Mouse (Mus musculus) liver, postnatal 0 days (tissue): ENCODE data around the gene Cdk6. TPM values are rescaled to one million over a fixed set of nuclear protein-coding genes. Genes with fewer than 3 reads are reported as not detected.
"Not testable (repeated sequence)": the region's sequence is repeated elsewhere in the genome, so short reads cannot be mapped to it uniquely, and the experiment has no call there.

Experiments
- ATAC-seq: fragments of 200-750 bp; cut with Nextera tagmentation; 2 replicates; pipeline ENCODE4 v1.8.0; 2017; ENCODE audit warnings: mild to moderate bottlenecking, moderate library complexity
- DNase-seq: peaks from one replicate; pipeline ENCODE4 v3.0.0-alpha.2; 2016
- H3K27ac ChIP-seq: fragments of 300-500 bp; sonication (generic); 2 replicates; pipeline ENCODE4 v1.5.1; 2014; ENCODE audit warnings: antibody characterized with exemption, moderate library complexity, mild to moderate bottlenecking, low read depth
- H3K27me3 ChIP-seq: fragments of 300-500 bp; sonication (generic); 2 replicates; pipeline ENCODE4 v1.6.1; 2014; ENCODE audit warnings: low read length, control low read depth, mixed read lengths; ENCODE audit not compliant: insufficient read depth
- H3K36me3 ChIP-seq: fragments of 300-500 bp; sonication (generic); replicated peaks from 2 replicates; pipeline ENCODE4 v1.6.1; 2014; ENCODE audit warnings: mild to moderate bottlenecking, control low read depth, low read length, moderate library complexity, mixed read lengths; ENCODE audit not compliant: insufficient read depth
- H3K4me1 ChIP-seq: fragments of 300-500 bp; sonication (generic); 2 replicates; pipeline ENCODE4 v1.6.1; 2014; ENCODE audit warnings: antibody characterized with exemption, mild to moderate bottlenecking, control low read depth; ENCODE audit not compliant: insufficient read depth
- H3K4me2 ChIP-seq: fragments of 300-500 bp; sonication (generic); 2 replicates; pipeline ENCODE4 v1.6.1; 2014; ENCODE audit warnings: low read depth, mild to moderate bottlenecking, low read length, moderate library complexity, mixed read lengths
- H3K4me3 ChIP-seq: fragments of 300-500 bp; sonication (generic); 2 replicates; pipeline ENCODE4 v1.5.1; 2014; ENCODE audit warnings: low read depth, low read length
- H3K9ac ChIP-seq: fragments of 300-500 bp; sonication (generic); replicated peaks from 2 replicates; pipeline ENCODE4 v1.6.1; 2014; ENCODE audit warnings: mild to moderate bottlenecking, moderate library complexity
- H3K9me3 ChIP-seq: fragments of 300-500 bp; sonication (generic); 2 replicates; pipeline ENCODE4 v1.6.1; 2016; ENCODE audit warnings: mild to moderate bottlenecking, control low read depth, low read length, mixed read lengths
- CTCF ChIP-seq: sonication (generic); IDR thresholded peaks from 2 replicates; pipeline ENCODE4 v1.5.1; 2016; ENCODE audit warnings: antibody characterized with exemption, low read depth
- EP300 ChIP-seq: IDR thresholded peaks from 2 replicates; pipeline ENCODE4 v1.6.1; 2016; ENCODE audit warnings: antibody characterized with exemption, low read depth, mild to moderate bottlenecking
- WGBS: fragments of 180-500 bp; shearing (Covaris S2); extraction: QIAGEN DNeasy Blood & Tissue Kit; methylation state at CpG from one replicate; pipeline ENCODE4 v1.1.7; 2014; ENCODE audit not compliant: insufficient replicate concordance; 5-methylcytosine and 5-hydroxymethylcytosine counted together
- polyA plus RNA-seq: library from polyadenylated mRNA; unstranded; fragments of >200 nt; fragmentation: Nextera tagmentation; extraction: Ambion mirVana; gene quantifications from 2 replicates; pipeline ENCODE4 v1.2.1, GENCODE M21; 2015

The Cdk6 gene
- polyA plus RNA-seq, 1 experiment from 2014 or later, result 17.3 TPM

DNA sequence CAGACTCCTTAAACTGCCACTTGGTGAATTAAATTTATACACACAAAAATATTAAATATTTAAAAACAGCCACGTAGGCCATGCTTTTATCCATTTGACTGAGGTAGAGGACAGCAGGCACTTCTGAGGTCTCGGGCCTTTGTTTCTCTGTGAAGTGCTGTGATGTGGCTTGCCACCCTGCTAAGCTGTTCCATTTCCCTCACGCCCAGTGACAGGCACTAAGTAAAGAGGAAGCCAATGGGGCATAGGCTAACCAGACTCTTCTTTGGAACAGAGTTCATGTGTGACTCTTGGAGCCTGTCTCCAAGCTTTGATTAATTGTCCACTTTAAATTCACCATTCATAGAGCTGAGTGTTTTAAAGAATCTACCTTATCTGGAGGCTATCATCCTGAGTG lies 79.5 kb downstream of the Cdk6 start:
- DNase-seq, result no peak
- Histone ChIP-seq H3K4me1 (peaks cover 12% of the 10 kb centered on the region), H3K27me3 (no peaks in the 10 kb centered on the region), H3K4me2 (no peak overlapping the region), H3K4me3 (no peak overlapping the region), H3K27ac (peak overlapping the region; percentile 55), H3K9me3 (no peaks in the 10 kb centered on the region), H3K36me3 (no peaks in the 10 kb centered on the region), H3K9ac (no peak overlapping the region)
- peak; percentile 40; the same call in 1 of the 2 replicates for ATAC-seq
- TF ChIP-seq EP300 (no peak), CTCF (no peak)
- 68% methylated on average over 3 of the region's 3 CpGs for WGBS

DNA sequence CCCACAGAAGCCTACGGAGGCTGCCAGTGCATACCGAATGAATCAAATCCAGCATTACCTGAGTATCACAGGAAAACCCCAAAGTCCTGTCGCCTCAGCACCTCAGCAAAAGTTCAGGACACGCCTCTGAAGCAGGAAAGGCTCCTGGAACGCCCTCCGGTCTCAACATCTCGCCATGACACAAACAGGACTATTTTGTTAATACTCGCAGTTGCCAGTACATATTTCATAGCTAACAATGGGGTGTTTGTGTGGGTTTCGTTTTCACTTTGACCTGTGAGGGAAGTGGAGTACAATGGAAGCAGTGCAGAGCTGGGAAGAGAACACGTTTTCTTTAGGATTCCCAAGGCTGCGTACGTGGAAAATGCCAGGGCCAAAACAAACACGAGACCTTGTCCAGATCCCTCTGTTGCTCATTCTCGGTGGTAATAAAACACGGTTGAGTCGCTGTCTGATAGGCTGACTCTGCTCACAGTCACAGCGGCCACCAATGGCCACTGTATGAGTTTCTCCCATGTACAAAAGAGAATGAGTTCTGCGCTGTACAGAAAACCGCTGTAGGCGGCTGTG lies 91.9 kb downstream of the Cdk6 start:
- not testable (repeated sequence) for H3K36me3 ChIP-seq, H3K9ac ChIP-seq, ATAC-seq, H3K27me3 ChIP-seq, H3K4me3 ChIP-seq, H3K27ac ChIP-seq, H3K4me1 ChIP-seq, H3K4me2 ChIP-seq, DNase-seq, H3K9me3 ChIP-seq
- 81% methylated on average over 20 of the region's 20 CpGs for WGBS

DNA sequence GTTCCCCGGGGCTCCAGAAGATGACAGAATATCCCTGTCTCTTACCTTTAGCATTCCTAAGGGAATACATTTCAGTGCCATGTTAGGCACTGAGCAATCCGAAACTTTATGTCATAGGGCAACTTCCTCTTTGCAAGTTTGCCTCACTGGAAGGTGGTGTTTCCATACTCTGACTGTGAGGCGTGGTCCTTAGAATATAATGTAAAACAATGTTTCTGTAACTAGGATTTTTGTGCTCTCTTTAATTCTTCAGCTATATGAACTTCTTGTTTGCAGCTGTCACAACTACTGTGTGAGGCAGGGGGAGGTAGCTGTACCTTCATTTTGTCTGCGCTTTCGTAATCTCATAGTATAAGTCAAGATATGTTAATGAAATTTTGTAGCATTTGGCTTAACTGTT lies 92.8 kb downstream of the Cdk6 start:
- not testable (repeated sequence) for H3K4me1 ChIP-seq, H3K36me3 ChIP-seq, H3K9me3 ChIP-seq, H3K27ac ChIP-seq, DNase-seq, H3K4me3 ChIP-seq, H3K9ac ChIP-seq, H3K27me3 ChIP-seq, ATAC-seq, H3K4me2 ChIP-seq
- WGBS, result 82% methylated on average over 5 of the region's 5 CpGs

DNA sequence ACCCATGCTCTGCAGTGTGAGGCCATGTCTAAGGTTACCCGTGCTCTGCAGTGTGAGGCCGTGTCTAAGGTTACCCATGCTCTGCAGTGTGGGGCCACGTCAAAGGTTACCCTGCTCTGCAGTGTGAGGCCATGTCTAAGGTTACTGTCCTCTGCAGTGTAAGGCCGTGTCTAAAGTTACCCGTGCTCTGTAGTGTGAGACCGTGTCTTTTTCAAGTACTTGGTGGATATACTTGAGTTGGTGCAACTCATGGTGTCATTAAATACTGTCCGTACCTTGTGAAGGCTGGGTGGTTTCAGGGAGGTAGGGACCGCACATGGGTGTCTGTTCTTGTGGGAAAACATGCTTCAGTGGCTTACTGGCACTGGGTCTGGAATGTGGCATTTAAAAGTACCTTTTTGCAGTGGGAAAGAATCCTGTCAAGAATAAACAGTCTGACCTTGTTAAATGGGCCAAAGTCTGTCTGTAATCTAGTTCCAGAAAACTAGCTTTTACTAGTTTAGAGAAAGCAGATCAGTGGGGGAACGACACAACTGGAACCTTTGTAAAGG lies 97.2 kb downstream of the Cdk6 start:
- H3K36me3 ChIP-seq, H3K9ac ChIP-seq, ATAC-seq, H3K9me3 ChIP-seq, H3K27me3 ChIP-seq, H3K4me1 ChIP-seq, DNase-seq, H3K4me2 ChIP-seq, H3K4me3 ChIP-seq: not testable (repeated sequence)
- 74% methylated on average over 8 of the region's 9 CpGs for WGBS
- 0 out of 2 replicates have a peak overlapping the region, but pooled peaks have one; percentile 51 for H3K27ac ChIP-seq

DNA sequence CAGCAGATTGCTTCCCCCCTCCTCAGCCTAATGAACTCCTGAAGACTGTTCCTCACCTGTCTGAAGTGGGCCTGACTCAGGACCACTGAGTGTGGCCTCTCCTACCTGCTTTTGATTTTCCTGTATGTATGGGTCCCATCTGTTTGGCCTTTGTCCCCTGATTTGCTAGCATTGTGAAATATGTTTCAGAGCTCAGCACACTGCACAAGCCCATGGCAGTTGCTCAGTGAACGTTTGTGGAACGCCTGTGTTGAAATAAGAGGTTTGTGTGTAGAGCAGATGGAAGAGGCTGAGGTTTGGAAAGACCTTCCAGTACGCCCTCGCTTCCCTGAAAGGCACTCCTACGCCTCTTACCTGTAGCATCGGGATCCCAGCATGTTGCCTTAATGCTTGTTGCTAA lies 98.1 kb downstream of the Cdk6 start:
- WGBS, result 55% methylated on average over 6 of the region's 6 CpGs
- H3K27ac ChIP-seq, result 0 out of 2 replicates have a peak overlapping the region, but pooled peaks have one; percentile 51

DNA sequence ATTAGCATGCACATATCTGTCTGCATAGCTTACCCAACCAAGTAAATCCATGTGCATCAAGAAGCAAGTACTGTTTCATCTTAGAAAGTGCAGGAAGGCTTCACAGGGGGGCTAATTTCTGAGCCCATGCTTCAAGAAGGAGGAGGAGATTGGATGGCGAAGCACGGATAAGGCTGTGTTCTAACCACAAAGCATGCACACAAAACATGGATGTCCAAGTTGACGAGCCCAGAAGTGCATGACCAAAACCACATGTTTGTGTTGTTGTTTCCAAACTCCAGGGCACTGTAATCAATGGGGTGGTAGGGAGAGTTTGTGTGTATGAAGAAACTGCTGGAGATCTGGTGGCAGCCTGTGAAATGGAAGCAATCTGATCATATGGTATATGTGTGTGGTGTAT lies 101.2 kb downstream of the Cdk6 start:
- not testable (repeated sequence) for H3K27me3 ChIP-seq, H3K9ac ChIP-seq, H3K27ac ChIP-seq, H3K9me3 ChIP-seq, DNase-seq, H3K4me1 ChIP-seq, H3K4me3 ChIP-seq, ATAC-seq, H3K4me2 ChIP-seq, H3K36me3 ChIP-seq
- WGBS, result 69% methylated on average over 3 of the region's 3 CpGs

More for the DNA sequence above, 98.1 kb downstream of the Cdk6 start:
- not testable (repeated sequence) for H3K9me3 ChIP-seq, DNase-seq, H3K4me3 ChIP-seq, H3K9ac ChIP-seq, H3K4me1 ChIP-seq, H3K36me3 ChIP-seq, H3K27me3 ChIP-seq, H3K4me2 ChIP-seq
- peak; percentile 93 for ATAC-seq

DNA sequence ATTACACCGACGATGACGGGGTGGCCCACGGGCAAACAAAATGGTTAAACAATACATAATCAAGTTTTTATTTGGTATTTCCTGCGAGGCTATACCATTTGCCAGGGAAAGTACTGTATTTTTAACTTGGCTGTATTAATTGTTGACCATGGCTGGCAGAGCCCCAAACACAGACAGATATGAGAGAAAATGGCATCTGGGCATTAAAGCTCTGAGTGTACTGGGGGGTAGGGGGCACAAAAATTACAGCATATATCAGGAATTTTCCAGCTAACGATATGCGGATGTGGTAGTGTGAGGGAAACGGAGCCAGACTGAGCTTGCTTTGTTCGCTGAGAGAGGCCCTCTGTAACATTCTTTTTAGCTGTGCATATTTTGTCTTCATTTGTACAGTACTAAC lies 109.9 kb downstream of the Cdk6 start:
- not testable (repeated sequence) for H3K27me3 ChIP-seq, H3K4me1 ChIP-seq, DNase-seq, H3K9me3 ChIP-seq, H3K4me2 ChIP-seq, H3K27ac ChIP-seq, H3K36me3 ChIP-seq, ATAC-seq, H3K4me3 ChIP-seq, H3K9ac ChIP-seq
- 70% methylated on average over 9 of the region's 9 CpGs for WGBS
